Mouse (Mus musculus): ENCODE measurements at regions not wholly inside any gene's neighbourhood (a gene's known extent, or its start where the extent isn't known, plus 50 kb on each side); places are given as distances from the start of the nearest gene placed in this dataset.
"Not testable (repeated sequence)": the region's sequence is repeated elsewhere in the genome, so short reads cannot be mapped to it uniquely, and the experiment has no call there.

DNA sequence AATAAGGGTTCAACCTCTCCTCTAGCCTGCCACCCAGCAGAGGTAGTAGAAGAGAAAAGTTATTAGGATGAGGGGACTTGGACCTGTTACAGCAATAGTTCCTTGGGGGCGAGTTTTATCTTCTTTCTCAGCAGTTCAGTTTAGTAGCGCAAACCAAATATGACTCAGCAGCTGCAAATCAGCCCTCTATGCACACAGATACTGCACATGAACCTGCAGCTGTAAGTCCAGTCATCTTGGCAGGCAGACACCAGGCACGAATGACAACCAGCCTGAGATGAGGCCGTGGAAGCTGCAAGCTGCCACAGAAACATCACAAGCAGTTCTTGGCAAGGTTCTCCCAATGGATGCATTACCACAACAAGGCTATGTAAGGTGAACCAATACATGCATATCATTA lies 327.0 kb upstream of the Akr1e1 start:
- peak; percentile 35 for DNase-seq (ENCODE audit: low read depth)

DNA sequence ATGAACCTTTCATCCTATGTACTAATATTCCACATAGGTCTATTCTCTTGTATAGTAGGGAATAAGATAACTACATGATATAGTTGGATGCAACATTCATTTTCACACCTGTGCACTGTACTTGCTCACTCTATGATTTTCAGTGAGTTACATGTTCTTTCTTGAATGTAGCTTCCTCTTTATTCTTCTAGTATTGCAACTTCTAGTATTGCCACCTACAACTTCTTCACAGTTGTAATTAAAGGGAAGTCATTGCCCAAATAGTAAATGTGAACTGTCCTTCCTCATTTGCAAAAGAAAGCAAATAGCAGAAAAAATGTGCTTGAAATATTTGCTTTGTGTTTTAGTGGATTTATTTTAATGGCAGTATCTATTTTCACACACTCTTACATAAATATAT lies 330.9 kb upstream of the Akr1e1 start:
- DNase-seq (ENCODE audit: low read depth) = peak; percentile 16

DNA sequence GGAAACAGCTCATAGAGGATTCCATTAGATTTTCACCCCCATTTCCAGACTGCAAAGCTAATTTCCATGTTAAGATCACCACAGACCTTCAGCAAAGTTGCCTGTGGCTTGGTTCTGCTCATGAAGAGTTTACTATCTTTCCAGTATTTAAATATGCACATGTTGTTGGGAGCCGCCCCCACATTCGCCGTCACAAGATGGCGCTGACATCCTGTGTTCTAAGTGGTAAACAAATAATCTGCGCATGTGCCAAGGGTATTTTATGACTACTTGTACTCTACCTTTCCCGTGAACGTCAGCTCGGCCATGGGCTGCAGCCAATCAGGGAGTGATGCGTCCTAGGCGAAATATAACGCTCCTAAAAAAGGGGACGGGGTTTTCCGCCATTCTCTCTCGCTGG lies 333.5 kb upstream of the Akr1e1 start:
- DNase-seq (ENCODE audit: low read depth) = peak; percentile 46

DNA sequence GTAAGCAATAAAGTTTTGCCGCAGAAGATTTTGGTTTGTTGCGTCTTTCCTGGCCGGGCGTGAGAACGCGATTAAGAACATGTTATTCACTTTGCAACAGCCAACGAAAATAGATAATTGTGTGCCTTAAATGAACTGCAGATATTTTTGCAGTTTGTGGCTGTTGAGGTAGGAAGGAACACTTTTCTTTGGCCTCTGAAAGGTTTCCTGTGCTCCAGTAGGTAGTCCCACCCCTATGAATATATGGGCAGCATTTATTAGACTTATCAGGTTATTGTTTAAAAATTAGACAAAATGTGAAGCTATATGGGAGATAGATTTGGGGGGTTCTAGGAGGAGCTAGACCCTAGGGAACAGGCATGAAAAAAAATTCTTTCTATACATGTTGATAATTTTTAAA lies 334.1 kb upstream of the Akr1e1 start:
- DNase-seq (ENCODE audit: low read depth) = peak; percentile 9

DNA sequence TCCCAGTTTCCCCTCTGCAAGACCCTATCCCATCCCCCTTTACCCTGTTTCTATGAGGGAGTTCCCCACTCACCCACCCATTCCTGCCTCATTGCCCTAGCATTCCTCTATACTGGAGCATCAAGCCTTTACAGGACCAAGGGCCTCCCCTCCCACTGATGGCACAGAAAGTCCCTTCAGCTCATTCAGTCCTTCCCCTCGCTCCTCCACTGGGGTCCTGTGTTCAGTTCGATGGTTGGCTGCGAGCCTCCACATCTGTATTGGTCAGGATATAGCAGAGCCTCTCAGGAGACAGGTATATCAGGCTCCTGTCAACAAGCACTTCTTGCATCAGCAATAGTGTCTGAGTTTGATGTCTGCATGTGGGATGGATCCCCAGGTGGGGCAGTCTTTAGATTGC lies 346.4 kb upstream of the Akr1e1 start:
- no peak for DNase-seq (ENCODE audit: low read depth)

DNA sequence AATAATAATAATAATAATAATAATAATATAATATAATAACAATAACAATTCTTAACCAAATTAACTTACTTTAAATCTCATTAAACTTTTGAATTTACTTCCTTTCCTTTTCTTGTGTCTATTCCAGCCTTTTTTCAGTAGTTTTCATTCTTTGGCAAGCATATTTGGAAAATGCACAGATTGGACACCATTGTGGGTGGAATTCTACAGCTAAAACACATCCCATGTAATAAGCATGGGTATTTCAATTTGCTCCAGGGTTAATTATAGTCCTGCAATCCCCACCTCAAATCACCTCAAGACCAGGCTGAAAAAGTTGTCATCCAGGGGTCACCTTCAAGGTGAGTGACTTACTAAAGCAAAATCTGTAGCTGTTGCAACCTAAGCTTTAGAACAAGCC lies 355.9 kb upstream of the Akr1e1 start:
- no peak for DNase-seq (ENCODE audit: low read depth)

DNA sequence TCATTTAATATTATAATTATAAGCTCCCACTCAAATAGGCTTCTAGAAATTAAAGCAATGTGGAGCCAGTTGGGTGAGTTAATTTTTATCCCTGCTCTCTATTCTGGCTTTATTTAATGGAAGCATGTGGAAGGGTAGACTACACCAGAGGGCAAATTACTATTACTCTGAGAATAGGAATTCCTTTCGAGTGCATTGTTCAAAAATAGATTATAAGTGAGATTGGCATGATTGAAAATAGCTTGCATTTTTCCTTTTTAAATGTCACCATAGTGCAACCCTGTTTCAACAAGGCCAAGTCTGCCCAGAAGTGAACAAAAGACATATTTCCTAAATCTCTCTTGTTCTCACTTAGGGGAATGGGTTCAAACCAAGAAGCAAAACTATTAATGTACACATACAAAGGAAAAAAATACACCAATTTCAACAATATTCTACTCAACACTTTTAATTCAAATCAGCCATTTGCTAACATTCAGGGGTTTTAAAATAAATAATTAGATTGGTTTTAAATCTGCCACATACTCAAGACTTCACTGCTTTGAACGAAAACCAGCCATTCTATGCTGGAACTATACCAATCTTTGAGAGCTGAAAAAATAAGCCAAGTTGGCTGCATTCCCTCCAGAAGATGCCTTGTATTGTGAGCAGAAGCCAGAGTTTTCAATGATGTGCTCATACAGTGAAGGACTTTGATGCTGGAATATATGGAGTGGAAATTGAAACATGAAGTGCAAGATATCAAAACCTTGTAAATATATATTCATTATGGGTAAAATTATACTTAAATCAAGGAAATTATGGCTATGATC lies 361.3 kb upstream of the Akr1e1 start:
- DNase-seq (ENCODE audit: low read depth) = no peak

DNA sequence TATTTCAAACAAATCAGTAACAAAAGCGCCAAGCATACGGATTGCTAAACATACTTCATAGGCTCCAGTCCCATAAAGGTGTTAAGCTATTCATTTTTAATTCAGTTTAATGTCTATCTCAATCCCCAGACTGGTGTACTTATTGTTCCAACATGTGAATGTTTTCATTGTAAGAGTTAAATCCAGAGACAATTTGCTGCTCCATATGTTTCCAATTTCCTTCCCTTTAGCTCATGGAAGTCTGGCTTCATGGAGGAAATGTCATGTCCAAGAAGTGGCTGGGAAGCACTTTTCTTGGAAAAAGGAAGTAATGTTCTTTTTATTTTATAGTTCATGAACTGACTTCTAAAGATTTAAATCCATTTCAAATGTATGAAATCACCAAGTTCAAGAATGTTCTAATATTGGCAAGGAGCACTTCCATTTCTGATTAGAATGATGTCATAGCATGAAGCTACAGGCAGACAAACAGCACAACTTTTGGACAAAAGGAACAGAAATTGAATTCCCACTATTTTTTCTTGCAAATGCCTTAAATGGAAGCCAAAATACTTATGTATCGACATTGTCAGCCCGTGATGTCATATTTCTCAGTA lies 362.6 kb upstream of the Akr1e1 start:
- no peak for DNase-seq (ENCODE audit: low read depth)

DNA sequence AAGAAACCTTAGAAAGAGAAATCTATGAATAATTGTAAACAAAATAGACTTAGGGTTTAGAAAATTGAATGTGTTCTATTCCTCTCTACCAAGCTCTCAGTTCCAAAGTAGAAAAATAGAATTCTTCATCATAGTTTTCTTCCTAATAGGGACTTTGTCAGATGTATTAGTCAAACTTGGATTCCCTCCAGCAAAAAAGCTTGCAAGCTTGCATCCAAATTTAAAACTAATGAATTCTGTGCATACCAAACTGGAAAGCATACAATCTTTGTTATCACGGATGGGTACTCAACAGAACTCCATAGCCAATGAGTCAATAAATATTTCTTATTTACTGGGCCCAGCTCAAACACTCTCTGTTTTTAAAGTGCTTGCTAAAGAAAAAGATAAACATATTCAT lies 383.9 kb upstream of the Akr1e1 start:
- DNase-seq (ENCODE audit: low read depth) = no peak

DNA sequence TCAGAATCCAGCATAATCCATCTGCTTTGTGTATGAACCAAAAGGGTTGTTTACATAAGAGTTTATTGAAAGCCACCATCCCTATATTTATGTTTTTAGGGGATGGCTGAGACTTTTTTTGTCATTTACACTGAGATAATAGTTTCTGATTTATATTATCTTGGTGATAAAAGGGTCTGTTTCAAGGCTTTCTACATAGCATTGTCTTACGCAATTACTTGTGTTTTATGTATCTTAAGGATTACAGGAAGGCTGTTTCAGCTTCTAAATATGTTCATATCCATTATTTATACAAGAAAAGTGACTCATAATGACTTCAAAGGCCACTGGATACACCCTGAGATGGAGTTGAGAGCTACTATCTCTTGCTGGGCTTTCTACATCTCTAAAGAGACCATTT lies 399.3 kb upstream of the Akr1e1 start:
- no peak for DNase-seq (ENCODE audit: low read depth)

DNA sequence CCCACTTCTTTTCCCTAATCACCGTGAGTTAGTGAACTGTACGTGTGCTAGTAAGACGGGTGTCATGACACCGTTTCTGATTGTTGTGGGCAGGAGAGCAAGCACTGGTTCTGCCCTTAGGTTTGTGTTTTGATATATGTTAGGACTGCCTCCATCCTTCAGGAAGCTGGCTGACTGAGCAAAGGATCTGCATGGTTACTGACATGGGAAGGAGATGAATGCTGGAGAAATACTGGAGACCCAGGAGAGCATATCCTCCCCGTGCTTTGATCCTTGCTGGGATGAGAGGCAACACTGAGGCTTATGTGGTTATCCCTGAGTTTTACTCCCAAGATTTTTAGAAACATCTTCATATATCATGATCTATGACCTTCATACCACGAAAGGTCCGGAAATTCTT lies 413.5 kb upstream of the Akr1e1 start:
- no peak for DNase-seq (ENCODE audit: low read depth)

DNA sequence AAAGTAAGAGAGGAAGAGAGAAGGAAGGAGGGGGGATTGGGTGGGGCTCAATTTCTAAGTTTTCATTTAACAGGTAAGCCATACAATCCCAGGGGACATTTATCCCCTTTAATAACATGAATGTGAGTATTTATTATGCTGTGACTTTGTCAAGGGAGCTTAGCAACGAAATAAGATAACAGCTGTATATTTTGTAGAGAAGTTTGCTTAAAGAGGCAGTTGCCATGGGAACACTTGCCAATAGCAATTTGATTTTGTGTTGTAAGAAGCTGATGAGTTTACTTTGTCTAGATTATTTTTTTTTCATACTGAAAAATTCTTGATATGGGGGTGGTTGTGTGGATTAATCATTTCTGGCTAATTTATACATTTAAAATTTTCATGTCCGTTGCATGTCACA lies 450.9 kb upstream of the Akr1e1 start:
- DNase-seq (ENCODE audit: low read depth) = no peak

DNA sequence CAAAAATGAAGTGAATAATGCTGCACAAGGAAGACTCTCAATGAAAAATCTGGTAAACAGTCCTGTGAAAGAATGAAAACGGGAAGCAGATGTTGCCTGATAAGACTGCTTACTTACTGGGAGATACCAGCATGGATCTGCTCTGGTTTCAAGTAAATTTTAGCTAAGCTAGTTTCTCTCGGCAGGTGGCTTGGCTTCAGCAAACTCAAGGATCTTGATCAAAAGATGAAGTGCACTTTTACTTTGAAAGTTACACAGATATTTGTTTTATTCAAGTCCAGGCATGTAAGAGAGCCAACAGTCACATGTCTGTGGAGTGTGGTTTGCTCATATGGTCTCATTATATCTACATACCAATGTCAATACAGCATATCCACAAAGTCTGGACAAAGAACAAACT lies 451.5 kb upstream of the Akr1e1 start:
- DNase-seq (ENCODE audit: low read depth) = peak; percentile 73

DNA sequence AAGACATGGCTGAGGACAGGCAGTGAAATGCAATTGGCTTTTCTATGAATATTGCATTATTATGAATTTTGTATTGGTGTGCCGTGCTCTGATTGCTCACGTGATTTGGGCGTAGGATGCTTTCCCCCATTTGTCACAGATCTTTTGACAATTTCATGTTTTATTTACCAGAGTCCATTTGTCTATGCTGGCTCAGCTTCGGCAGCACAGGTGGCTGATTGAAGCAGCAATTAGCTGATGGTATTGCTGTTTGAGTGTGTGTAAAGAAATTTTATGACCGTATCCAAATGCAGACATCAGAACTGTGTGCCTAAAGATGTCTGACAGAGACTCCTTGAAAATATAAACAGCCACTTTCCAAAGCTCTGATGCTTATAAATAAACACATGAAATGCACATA lies 498.5 kb upstream of the Akr1e1 start:
- no peak for DNase-seq (ENCODE audit: low read depth)

DNA sequence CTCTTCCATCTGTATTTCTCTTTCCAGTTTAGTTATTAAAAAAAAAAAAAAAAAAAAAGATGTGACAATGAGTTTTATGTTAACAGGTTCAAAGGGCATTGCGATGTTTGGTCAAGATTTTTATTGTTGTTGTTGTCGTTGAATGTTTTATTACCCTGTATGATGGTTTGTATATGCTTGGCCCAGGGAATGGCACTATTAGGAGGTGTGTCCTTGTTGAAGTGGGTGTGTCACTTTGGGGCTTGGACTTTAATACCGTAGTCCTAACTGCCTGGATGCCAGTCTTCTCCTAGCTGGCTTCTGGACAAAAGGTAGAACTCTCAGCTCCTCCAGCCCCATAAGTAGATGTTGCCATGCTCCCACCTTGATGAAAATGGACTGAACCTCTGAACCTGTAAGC lies 545.9 kb upstream of the Akr1e1 start:
- DNase-seq (ENCODE audit: low read depth) = no peak

DNA sequence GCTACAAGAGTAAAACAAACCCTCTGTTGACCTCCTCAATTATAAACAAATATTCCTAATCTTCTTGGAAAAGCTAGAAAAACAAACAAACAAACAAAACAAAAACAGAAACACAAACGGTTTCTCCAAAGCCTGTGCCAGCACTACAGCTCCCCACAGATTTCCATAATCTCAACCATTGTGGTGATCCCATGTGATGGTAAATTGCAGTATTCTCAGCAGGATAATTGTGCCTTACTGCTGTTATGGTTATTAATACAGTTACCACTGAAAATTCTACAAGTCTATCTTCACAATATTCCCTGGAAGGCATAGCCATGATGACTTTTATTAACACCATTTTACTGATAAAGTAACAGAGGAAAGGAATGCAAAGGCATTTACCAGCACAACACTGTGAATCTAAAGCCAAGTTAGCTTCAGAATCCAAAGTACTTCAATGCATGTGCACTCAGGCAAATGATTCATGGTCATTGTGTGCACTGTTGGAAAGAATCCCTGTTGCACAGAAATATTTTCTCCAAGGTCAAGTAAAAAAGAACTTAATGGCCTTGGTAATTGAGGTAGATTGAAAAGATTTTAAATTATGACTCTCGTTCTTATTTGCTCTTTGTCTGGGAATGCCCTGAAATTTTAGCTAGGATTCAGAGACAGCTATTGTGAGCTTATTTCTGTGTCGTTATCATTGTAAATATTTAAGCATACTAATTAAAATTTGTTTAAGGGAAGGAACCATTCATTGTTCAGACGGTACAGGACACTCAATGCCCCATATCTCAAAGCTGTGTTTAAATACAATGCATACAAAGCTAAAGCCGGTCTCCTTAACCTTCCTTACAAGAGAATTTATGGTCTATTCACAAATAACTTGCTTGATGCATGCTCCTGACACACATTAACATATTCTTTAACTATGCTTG lies 551.1 kb upstream of the Akr1e1 start:
- DNase-seq (ENCODE audit: low read depth) = no peak

DNA sequence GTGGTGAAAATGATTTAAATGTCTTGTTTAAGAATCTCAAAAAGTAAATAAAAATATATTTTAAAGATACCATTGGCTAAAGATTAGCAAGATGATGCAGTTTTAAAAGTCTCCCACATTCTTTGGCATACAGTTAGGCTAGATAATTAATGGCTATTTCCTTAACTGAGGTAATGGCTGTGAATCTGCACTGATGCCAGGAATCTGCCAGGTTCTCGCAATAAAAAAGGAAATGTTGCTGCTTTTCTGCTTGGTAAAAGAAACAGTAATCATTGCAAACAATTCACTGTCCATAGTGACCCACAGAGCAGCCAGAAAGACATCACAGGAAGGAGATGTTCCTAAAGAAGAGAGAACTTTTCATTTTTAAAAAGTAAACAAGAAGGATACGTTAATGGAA lies 557.7 kb upstream of the Akr1e1 start:
- no peak for DNase-seq (ENCODE audit: low read depth)

DNA sequence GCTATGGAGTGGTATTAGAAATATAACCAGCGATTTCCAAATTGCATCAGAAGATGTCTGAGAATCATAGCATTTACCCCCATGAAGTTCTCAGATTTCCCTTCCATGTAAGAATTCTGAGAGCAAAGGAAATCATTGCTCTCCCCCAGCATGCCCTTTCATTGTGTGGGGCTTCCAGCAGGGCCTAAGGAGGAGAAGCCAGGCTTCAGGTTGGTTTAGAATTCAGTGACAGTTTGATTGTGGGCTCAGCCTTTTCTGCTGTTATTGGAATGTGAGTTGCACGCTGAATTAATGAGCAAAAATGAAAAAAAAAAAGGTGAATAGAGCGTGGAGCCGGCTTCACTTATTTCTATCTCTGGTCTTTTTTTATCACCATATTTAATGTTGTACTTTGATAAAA lies 570.0 kb upstream of the Akr1e1 start:
- DNase-seq (ENCODE audit: low read depth) = no peak

DNA sequence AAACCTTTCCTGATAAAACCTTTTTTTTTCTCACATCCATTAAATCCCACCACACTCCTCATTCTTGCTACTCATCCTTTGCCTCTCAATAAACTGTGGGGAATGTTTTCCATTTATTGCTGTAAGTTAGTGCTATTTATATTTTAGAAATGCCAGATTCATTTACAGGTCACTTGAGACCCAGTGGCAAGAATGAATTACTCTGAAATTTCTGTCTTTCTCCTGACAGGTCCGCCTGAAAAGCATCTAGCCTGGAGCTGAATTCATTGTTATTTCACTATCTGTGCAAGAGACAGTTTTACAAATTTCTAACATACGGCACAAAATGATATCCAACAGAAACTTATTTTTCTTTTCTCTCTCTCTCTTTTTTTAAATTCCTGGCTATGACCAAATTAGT lies 570.6 kb upstream of the Akr1e1 start:
- DNase-seq (ENCODE audit: low read depth) = no peak

DNA sequence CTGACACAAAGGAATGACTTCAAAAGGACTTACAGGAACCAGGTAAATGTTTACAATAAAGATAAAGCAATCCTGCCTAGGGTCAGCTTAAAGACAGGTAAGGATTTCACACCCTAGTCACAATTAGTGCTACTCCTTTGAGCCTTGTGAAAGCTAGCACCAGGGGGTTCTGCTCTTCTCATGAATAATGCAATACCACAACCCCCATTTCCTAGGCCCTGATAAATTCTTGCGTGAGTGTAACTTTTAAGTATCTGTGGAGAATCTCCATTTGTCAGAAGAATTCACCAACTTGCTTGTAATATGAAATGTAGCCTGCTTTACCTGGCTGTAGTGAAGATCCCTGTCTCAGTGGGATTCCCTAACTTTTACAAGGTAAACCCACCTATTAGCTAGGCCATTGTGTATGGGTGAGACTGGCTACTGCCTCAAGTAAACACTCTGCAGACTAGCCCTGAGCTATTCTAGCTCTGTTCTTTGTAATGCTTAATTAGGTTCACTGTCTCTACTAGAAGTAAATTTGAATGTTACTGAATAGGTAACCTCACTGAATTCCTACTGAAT lies 576.3 kb upstream of the Akr1e1 start:
- not testable (repeated sequence) for DNase-seq (ENCODE audit: low read depth)

DNA sequence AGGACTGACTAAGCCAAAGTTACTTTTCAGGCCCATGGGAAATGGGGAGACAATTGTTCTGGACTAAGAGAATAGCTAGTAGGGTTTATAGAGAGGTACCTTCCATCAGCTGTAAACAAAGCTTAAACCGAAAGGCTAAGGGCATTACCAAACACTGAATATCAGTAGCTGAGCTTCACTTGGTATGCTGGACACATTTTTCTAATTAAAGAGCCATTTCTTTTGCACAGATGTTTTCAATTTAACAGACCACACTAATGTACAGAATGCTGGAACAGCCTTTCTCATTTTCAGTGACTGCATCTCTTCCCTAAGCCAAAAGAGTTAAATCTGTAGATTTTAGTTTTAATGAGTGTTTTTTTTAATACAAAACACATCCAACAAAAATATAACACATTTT lies 593.8 kb upstream of the Akr1e1 start:
- no peak for DNase-seq (ENCODE audit: low read depth)

DNA sequence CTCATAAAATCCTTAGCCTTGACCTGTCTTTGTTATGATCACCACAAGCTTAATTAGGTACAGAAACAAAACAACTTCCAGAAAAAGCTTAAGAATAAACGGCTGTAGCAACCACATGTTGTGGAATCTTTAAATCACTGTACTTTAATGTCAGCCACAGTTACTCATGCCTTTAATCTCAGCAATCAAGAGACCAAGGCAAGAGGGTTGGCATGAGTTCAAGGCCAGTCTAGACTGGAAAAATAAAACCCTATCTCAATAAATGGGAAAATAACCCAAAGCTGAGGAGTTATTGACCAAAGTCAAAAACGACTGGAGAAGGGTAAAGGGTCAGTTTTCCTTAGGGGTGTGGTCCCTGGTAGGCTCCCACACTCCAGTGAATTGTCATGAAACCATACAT lies 595.2 kb upstream of the Akr1e1 start:
- DNase-seq (ENCODE audit: low read depth) = peak; percentile 6

DNA sequence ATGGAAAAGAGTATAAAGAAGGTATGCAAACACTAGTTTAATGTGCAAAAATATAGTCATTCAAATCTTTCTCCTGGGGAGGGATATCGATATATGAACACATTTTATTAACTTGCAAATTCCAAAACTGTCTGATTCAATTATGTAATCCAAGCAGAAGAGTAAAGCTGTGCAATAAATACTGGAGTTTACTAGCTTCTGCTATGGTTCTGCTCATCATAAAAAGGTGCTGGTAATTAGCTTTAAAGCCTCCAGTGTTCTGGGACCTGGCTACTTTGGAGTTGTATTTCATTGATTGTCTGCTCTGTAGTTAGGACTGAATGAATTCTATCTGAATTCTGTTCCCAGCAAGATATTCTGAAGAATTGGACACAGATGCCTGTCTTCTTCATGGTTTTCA lies 602.7 kb upstream of the Akr1e1 start:
- DNase-seq (ENCODE audit: low read depth) = no peak

Measured in 416B (cell line).